Mouse (Mus musculus): Measurements from ENCODE around the gene Crhr2.

Crhr2 gene

GRCm38 (mm10) chr6:55117325-55118109 lies 15.3 kb downstream of the Crhr2 start:
- DNase-seq: peak; percentile 41

- peak; percentile 79 for DNase-seq
Measured at GRCm38 (mm10) chr6:55108358-55108757, 24.5 kb downstream of the Crhr2 start.

- DNase-seq: no peak
Measured at GRCm38 (mm10) chr6:55098603-55099002, 34.2 kb downstream of the Crhr2 start.

- DNase-seq: no peak
Measured at GRCm38 (mm10) chr6:55098030-55098429, 34.8 kb downstream of the Crhr2 start.

GRCm38 (mm10) chr6:55093431-55094146 lies 39.2 kb downstream of the Crhr2 start:
- DNase-seq: no peak

GRCm38 (mm10) chr6:55091396-55091795 lies 41.4 kb downstream of the Crhr2 start:
- no peak for DNase-seq

GRCm38 (mm10) chr6:55090639-55091038 lies 42.2 kb downstream of the Crhr2 start:
- no peak for DNase-seq

GRCm38 (mm10) chr6:55087355-55087754 lies 45.5 kb downstream of the Crhr2 start:
- no peak for DNase-seq

GRCm38 (mm10) chr6:55082261-55083051 lies 50.4 kb downstream of the Crhr2 start:
- no peak for DNase-seq

- no peak for DNase-seq
Measured at GRCm38 (mm10) chr6:55081379-55081778, 51.4 kb downstream of the Crhr2 start.

- DNase-seq: no peak
Measured at GRCm38 (mm10) chr6:55076561-55077255, 56.1 kb downstream of the Crhr2 start.

- no peak for DNase-seq
Measured at GRCm38 (mm10) chr6:55065903-55066302, 66.9 kb downstream of the Crhr2 start.

- DNase-seq: no peak
Measured at GRCm38 (mm10) chr6:55064477-55064827, 68.4 kb downstream of the Crhr2 start.

GRCm38 (mm10) chr6:55063793-55064476 lies 68.9 kb downstream of the Crhr2 start:
- DNase-seq: no peak

GRCm38 (mm10) chr6:55062200-55062599 lies 70.6 kb downstream of the Crhr2 start:
- no peak for DNase-seq

- no peak for DNase-seq
Measured at GRCm38 (mm10) chr6:55061328-55061727, 71.5 kb downstream of the Crhr2 start.

GRCm38 (mm10) chr6:55060241-55060825 lies 72.5 kb downstream of the Crhr2 start:
- DNase-seq: no peak

- DNase-seq: no peak
Measured at GRCm38 (mm10) chr6:55057427-55057826, 75.4 kb downstream of the Crhr2 start.

GRCm38 (mm10) chr6:55054491-55054890 lies 78.3 kb downstream of the Crhr2 start:
- DNase-seq: no peak

- DNase-seq: no peak
Measured at GRCm38 (mm10) chr6:55049186-55049585, 83.6 kb downstream of the Crhr2 start.

- DNase-seq: no peak
Measured at GRCm38 (mm10) chr6:55045326-55045725, 87.5 kb downstream of the Crhr2 start.

- no peak for DNase-seq
Measured at GRCm38 (mm10) chr6:55044542-55044941, 88.3 kb downstream of the Crhr2 start.

All from kidney, postnatal 10 days (tissue).